Mouse (Mus musculus) olfactory bulb, adult 2 months (tissue): ENCODE measurements around the gene Abcg4. TPM values are rescaled to one million over a fixed set of nuclear protein-coding genes. Genes with fewer than 3 reads are reported as not detected.

Experiments used
- H3K27ac ChIP-seq: fragments of 200-500 bp; 2 replicates; pipeline ENCODE4 v1.5.1; 2012; ENCODE audit warnings: low read depth, low read length; ENCODE audit not compliant: insufficient read depth
- H3K4me1 ChIP-seq: fragments of 200-500 bp; 2 replicates; pipeline ENCODE4 v1.6.1; 2012; ENCODE audit warnings: low read length; ENCODE audit not compliant: control insufficient read depth, insufficient read depth
- H3K4me3 ChIP-seq: fragments of 200-500 bp; 2 replicates; pipeline ENCODE4 v1.5.1; 2012; ENCODE audit warnings: mild to moderate bottlenecking, low read depth, low read length, moderate library complexity; ENCODE audit not compliant: insufficient read depth
- CTCF ChIP-seq: fragments of 200-500 bp; IDR thresholded peaks from 2 replicates; pipeline ENCODE4 v1.5.1; 2012; ENCODE audit warnings: low read depth, mild to moderate bottlenecking, low read length, moderate library complexity; ENCODE audit not compliant: insufficient read depth
- POLR2A ChIP-seq: fragments of 200-500 bp; IDR thresholded peaks from 2 replicates; pipeline ENCODE4 v1.6.1; 2012; ENCODE audit warnings: mild to moderate bottlenecking, low read depth, low read length, moderate library complexity; ENCODE audit not compliant: insufficient read depth
- WGBS: fragments of 180-500 bp; shearing (Covaris S2); methylation state at CpG from one replicate; pipeline ENCODE4 v1.1.7; 2018; 5-methylcytosine and 5-hydroxymethylcytosine counted together
- polyA plus RNA-seq: library from polyadenylated mRNA; stranded (reverse); fragments of >200 nt; gene quantifications from 2 replicates; pipeline ENCODE4 v1.2.4, GENCODE M21; 2012; ENCODE audit warnings: low replicate concordance; ENCODE audit not compliant: missing spikeins, insufficient read depth, insufficient read length

The Abcg4 gene
- polyA plus RNA-seq, 1 experiment: not detected

DNA sequence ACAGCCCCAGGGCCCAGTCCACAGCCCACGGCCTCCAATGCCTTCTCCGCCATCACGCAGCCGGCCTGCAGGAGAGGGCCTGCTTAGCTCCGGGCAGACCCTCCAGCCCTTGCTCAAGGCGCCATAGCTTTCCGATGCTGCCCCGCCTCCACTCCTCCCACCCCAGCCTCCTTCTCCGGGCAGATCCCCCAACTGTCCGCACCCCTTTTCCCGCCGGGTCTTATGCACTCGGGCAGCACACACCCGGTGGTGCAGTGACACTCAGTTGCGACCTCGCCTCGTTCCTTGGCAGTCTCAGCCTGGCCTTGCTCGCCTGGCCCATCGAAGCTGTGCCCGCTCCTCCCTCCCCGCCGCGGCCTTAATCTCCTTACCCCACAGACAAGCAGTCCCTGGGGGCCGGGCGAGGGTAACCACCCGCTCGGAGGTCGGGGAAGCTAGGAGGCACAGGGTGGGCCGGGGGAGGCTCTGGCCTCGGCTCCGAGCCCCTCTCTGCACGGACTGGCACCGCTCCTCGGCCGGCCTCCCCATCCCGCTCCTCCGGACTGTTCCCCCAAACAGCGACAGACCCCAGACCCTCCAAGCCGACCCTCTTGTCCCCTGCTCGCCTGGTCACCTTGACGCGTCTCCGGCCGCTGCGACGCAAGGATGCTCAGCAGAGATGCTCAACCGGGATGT is 877 bp downstream of the Abcg4 start:
- TF ChIP-seq POLR2A: no peak
- WGBS: 1% methylated on average over 46 of the region's 47 CpGs
- peak overlapping the region; percentile 57 for H3K27ac ChIP-seq
- H3K4me1 ChIP-seq: peaks cover 14% of the 10 kb centered on the region
- H3K4me3 ChIP-seq: peak overlapping the region; percentile 93

DNA sequence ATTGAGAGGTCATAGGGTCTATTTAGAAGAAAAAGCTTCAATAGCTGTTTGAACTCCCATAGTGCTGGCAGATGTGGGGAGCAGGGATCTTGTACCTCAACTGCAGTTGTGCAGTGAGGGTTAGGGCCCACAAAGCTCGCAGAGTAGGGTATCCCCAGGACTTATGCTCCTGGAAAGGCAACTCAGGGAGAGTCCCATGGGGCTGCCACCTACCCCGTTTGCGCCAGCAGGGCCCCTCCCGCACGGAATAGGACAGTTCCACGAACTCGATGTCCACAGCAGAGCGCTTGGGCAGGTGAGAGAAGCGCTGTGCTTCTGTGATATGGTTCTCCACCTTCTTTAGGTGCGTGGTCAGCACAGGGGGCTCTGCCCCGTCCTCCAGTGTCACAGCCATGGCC is 1.4 kb downstream of the Abcg4 start:
- H3K27ac ChIP-seq: no peak overlapping the region
- H3K4me3 ChIP-seq: peak overlapping the region; percentile 93
- peaks cover 14% of the 10 kb centered on the region for H3K4me1 ChIP-seq
- 8% methylated on average over 11 of the region's 11 CpGs for WGBS
- TF ChIP-seq POLR2A (no peak), CTCF (no peak)

DNA sequence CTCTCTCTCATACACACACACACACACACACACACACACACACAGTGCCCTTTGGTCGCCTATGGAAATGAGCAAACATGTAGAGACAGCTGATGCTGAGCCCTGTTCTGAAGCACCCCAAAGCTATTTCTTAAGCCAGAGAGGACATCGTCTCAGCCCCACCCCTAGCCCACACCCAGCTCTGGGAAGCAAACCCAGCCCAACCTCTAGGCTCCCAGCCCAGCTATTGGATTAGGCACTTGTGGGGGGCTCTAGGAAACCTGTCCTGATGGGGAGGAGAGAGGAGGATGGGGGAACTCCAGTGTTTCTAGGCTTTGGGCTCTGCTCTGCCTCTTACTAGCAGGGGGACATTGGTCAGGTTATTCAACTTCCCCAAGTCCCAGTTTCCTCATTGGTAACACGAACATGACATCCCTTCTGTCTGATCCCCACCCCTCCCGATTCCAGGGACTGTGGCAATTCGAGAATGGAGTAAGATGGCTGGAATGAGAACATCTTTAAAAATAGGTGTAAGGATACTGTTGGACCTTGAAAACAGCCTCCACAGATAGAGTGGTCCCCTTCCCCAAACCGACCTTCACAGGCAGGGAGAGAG is 2.1 kb downstream of the Abcg4 start:
- no peak for TF ChIP-seq CTCF
- Histone ChIP-seq H3K4me1 (peaks cover 14% of the 10 kb centered on the region), H3K27ac (no peak overlapping the region), H3K4me3 (0 out of 2 replicates have a peak overlapping the region, but pooled peaks have one; percentile 10)
- WGBS: 15% methylated on average over 6 of the region's 6 CpGs

DNA sequence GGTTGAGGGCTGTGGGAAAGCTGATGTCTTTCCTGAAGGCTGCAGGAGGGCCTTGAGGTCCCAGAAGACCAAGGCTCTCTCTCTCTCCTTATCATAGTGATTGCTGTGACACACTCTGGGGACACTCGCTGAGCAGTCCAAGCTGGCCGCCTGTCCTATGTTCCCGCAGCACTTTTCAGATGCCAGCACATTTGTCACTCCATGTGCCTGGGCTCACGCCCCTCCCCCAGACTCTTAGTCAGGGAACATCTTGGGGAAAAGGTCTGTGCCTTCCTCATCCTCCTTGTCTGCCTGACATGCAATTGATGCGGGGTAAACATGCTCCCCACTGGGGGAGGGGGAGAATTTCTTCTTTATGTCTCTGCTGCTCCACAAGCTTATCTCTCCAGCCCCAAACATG is 5.2 kb downstream of the Abcg4 start:
- Histone ChIP-seq H3K4me1 (peaks cover 9% of the 10 kb centered on the region; the same call in 1 of the 2 replicates), H3K27ac (no peak overlapping the region), H3K4me3 (no peak overlapping the region)
- TF ChIP-seq CTCF (no peak), POLR2A (no peak)
- 75% methylated on average over 5 of the region's 5 CpGs for WGBS

DNA sequence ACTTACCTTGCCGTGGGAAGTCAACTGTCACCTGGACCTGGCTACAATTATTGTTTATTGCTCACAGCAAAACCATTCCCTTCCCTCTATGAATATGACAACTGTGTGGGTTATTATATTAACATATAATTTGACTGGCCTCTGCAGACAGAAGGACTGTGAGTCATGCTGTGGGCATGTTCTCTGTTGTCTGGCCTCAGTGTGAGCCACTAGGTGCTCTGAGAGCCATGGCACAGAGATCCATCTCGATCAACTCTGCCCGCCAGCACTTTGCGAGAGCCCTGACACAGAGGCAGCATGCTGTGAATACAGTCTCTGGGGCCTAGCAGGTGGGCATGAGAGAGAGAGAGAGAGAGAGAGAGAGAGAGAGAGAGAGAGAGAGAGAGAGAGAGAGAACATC is 18.4 kb downstream of the Abcg4 start:
- Histone ChIP-seq H3K4me1 (peaks cover 17% of the 10 kb centered on the region), H3K27ac (no peak overlapping the region), H3K4me3 (no peak overlapping the region)
- 88% methylated on average over 4 of the region's 4 CpGs for WGBS
- no peak for TF ChIP-seq POLR2A
- no peak for TF ChIP-seq CTCF

DNA sequence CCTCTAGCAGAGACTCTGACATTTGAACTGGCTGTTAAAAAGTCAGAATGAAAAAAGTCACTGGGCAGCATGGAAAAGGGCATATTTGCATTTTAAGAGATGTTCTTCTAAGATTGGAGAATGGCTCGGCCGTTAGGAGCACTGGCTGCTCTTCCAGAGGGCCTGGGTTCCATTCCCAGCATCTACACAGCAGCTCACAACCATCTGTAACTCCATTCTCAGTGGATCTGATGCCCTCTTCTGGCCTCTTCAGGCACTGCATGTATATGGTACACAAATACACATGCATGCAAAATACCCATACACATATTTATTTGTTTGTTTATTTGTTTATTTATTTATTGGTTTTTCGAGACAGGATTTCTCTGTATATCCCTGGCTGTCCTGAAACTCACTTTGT is 19.3 kb downstream of the Abcg4 start:
- TF ChIP-seq POLR2A (no peak), CTCF (no peak)

DNA sequence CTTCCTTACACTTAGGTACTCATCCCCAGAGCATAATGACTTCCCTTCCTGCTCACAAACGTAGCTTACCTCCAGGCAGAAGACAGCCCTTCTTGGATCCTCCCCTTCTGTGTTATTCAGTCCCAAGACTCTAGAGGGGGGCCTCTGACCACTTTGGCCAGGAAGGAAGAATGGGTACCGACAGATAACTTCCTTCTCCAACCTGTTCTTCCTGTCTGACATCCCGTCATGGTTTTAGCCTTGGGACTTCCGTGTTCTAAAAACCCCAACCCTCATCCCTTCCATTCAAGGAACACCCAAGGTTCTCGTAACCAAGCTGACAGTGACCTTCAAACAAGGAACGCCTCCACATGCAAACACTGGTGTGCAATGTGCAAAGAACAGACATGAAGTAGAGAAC is 20.0 kb downstream of the Abcg4 start, which contains the start of gene Nlrx1:
Nlrx1 (minus strand) TSS at position 168 of the 400 bp plus-strand sequence.
- 80% methylated on average over 6 of the region's 6 CpGs for WGBS
- H3K4me1 ChIP-seq: peaks cover 24% of the 10 kb centered on the region
- no peak for TF ChIP-seq POLR2A
- TF ChIP-seq CTCF: no peak
- peak within 1 kb of the TSS; percentile 34 for H3K27ac ChIP-seq
- peak within 1 kb of the TSS; percentile 50 for H3K4me3 ChIP-seq

More for the DNA sequence above, 19.3 kb downstream of the Abcg4 start:
- Histone ChIP-seq H3K4me3 (no peak overlapping the region), H3K4me1 (peaks cover 24% of the 10 kb centered on the region), H3K27ac (no peak overlapping the region)
- WGBS: 87% methylated on average over 3 of the region's 3 CpGs

DNA sequence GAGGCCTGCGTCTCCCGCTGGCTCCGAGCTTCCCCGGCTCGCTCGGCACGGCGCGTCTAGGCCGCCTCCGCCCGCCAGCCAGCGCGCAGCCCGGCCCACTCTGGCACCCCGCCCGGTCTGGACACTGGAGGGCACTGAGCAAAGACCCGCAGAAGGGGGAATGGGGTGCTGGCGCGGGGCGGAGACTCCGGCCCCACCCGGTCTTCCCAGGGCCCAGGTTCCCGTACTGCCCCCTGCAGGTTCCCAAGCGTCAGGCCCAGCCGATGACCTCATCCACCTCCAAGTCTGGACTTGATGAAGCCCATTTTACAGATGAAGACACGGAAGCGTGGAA is 20.4 kb downstream of the Abcg4 start:
- peak overlapping the region; percentile 34 for H3K27ac ChIP-seq
- 4% methylated on average over 28 of the region's 28 CpGs for WGBS
- peak overlapping the region; percentile 50 for H3K4me3 ChIP-seq
- H3K4me1 ChIP-seq: peaks cover 24% of the 10 kb centered on the region
- TF ChIP-seq POLR2A: peak; percentile 36; the same call in 1 of the 2 replicates
- peak; percentile 65; the same call in 1 of the 2 replicates for TF ChIP-seq CTCF

DNA sequence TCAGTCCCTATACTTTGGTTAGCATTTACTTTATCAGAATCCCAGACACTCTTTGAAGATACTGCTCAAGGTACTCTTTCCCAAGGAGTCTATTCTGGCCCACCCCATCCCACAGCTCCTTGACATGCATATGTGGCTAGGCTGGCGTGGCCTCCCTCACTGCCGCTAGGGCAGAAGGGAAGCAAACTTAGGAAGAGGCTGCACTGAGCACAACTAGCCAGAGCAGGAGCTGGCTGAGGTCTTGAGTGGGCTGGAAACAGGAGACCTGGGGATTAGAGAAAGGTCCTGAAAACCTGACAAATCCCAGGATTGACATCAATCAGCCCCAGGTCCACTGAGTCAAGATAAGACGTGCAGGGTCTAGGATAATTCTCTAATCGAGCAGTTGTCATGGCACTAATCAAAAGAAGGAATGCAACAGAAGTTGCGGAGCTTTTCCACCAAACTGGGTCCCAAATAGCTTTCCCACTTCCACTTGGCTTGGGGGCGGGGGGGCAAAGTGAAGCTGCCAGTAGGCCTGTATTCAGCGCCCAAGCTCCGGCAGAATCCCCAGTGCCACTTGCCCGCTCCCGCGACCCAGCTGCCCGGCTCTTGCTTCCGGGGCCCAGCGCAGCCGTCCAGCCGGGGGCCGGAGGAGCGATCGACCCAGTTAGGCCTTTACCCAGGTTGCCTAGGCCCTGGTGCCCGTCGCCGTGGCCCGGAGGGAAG is 20.9 kb downstream of the Abcg4 start:
- TF ChIP-seq CTCF: no peak
- no peak for TF ChIP-seq POLR2A
- peaks cover 24% of the 10 kb centered on the region for H3K4me1 ChIP-seq
- peak overlapping the region; percentile 34 for H3K27ac ChIP-seq
- H3K4me3 ChIP-seq: peak overlapping the region; percentile 50
- WGBS: 13% methylated on average over 23 of the region's 23 CpGs
